Comparison of ENCODE assay signal across 16 mouse cellular contexts in genomic region chr15:12907962-12908719, GRCm38 (mm10).
DNase-seq lines count a peak whose midpoint lies in the region; ATAC-seq and TF ChIP-seq lines count a peak whose summit lies in the region.
"Had no signal": no experiment of that assay in that cellular context is flagged by ENCODE, and none has a peak within 500 bp of the region (broad histone marks: within the 10 kb centered on the region; RNA-seq: fewer than 3 reads in every experiment).

No protein-coding gene starts in this region.

- 35% methylated on average over 19 of the region's 19 CpGs for WGBS in heart, embryonic 12.5 days
- whole genome bisulfite sequencing in lung, embryonic 14.5 days, result 63% methylated on average over 19 of the region's 19 CpGs
- WGBS in stomach, embryonic 15.5 days, result 72% methylated on average over 19 of the region's 19 CpGs

- intact Hi-C loops in heart, postnatal 36 days (cut with DNase I), result no loop called here

- peak; percentile 71 for ATAC-seq in heart, embryonic 12.5 days (ENCODE audit: insufficient number of reproducible peaks, low FRiP score)
- no peak for ATAC-seq in lung, embryonic 14.5 days (ENCODE audit: insufficient read depth)
- 0 out of 2 replicates have a peak, but pooled peaks have one; percentile 10 for ATAC-seq in stomach, embryonic 15.5 days (ENCODE audit: insufficient read depth, low FRiP score, low read depth)
- ATAC-seq: CD4-positive, CD25-positive, alpha-beta regulatory T cell, adult 4 months had no signal

- H3K4me2 ChIP-seq in heart, embryonic 12.5 days, result peak overlapping the region; percentile 41
- H3K4me2 ChIP-seq in lung, embryonic 14.5 days, result no peak overlapping the region
- no peak overlapping the region for H3K4me2 ChIP-seq in stomach, embryonic 15.5 days
- H3K4me2 ChIP-seq: hindbrain, embryonic 15.5 days; midbrain, embryonic 12.5 days; neural tube, embryonic 12.5 days had no signal

- H3K27me3 ChIP-seq in heart, embryonic 12.5 days (replicated peaks), result no peaks in the 10 kb centered on the region
- H3K27me3 ChIP-seq in lung, embryonic 14.5 days (ENCODE audit: insufficient read depth, low read length), result no peaks in the 10 kb centered on the region
- no peaks in the 10 kb centered on the region for H3K27me3 ChIP-seq in stomach, embryonic 15.5 days (replicated peaks)
- H3K27me3 ChIP-seq: hindbrain, embryonic 15.5 days; midbrain, embryonic 12.5 days; neural tube, embryonic 12.5 days had no signal

- H3K9me3 ChIP-seq in heart, embryonic 12.5 days (replicated peaks), result no peaks in the 10 kb centered on the region
- H3K9me3 ChIP-seq in lung, embryonic 14.5 days (ENCODE audit: low read depth, low read length), result no peaks in the 10 kb centered on the region
- no peaks in the 10 kb centered on the region for H3K9me3 ChIP-seq in stomach, embryonic 15.5 days
- H3K9me3 ChIP-seq: hindbrain, embryonic 15.5 days; midbrain, embryonic 12.5 days; neural tube, embryonic 12.5 days had no signal

- peaks cover 35% of the 10 kb centered on the region for H3K36me3 ChIP-seq in heart, embryonic 12.5 days
- H3K36me3 ChIP-seq in lung, embryonic 14.5 days (ENCODE audit: insufficient read depth), result peaks cover 55% of the 10 kb centered on the region
- peaks cover 14% of the 10 kb centered on the region for H3K36me3 ChIP-seq in stomach, embryonic 15.5 days

- H3K27ac ChIP-seq in heart, embryonic 12.5 days (ENCODE audit: poor library complexity, severe bottlenecking), result peak overlapping the region; percentile 36; the same call in 1 of the 2 replicates
- no peak overlapping the region; the same call in 1 of the 2 replicates for H3K27ac ChIP-seq in lung, embryonic 14.5 days (ENCODE audit: low read depth)
- no peak overlapping the region for H3K27ac ChIP-seq in stomach, embryonic 15.5 days
- H3K27ac ChIP-seq: hindbrain, embryonic 15.5 days; midbrain, embryonic 12.5 days; neural tube, embryonic 12.5 days had no signal

- H3K9ac ChIP-seq in heart, embryonic 12.5 days, result no peak overlapping the region
- H3K9ac ChIP-seq in lung, embryonic 14.5 days, result no peak overlapping the region
- no peak overlapping the region for H3K9ac ChIP-seq in stomach, embryonic 15.5 days
- H3K9ac ChIP-seq: hindbrain, embryonic 15.5 days; midbrain, embryonic 12.5 days; neural tube, embryonic 12.5 days had no signal

- no peak for DNase-seq in heart, postnatal 36 days
- DNase-seq in lung, embryonic 14.5 days, result peak; percentile 3
- no peak for DNase-seq in lung, postnatal 14 days
- DNase-seq in liver, result peak; percentile 31
- no peak for DNase-seq in yolk sac, embryonic 10.5 days (ENCODE audit: low spot score)
- DNase-seq: cerebellum, adult 2 months; gastrocnemius, postnatal 10 days; kidney, adult 2 months; retina, postnatal 1 day had no signal

- TF ChIP-seq CTCF in lung, embryonic 14.5 days (IDR thresholded peaks at IDR 0.05; ENCODE audit: low read depth), result no peak

- H3K4me3 ChIP-seq in heart, embryonic 12.5 days, result no peak overlapping the region
- no peak overlapping the region for H3K4me3 ChIP-seq in lung, embryonic 14.5 days (ENCODE audit: low read depth, low read length)
- no peak overlapping the region for H3K4me3 ChIP-seq in stomach, embryonic 15.5 days (replicated peaks)
- H3K4me3 ChIP-seq: erythroblast, embryonic 14.5 days; hindbrain, embryonic 15.5 days; midbrain, embryonic 12.5 days; neural tube, embryonic 12.5 days had no signal

- peaks cover 25% of the 10 kb centered on the region for H3K4me1 ChIP-seq in heart, embryonic 12.5 days (replicated peaks)
- no peaks in the 10 kb centered on the region for H3K4me1 ChIP-seq in lung, embryonic 14.5 days (ENCODE audit: insufficient read depth)
- H3K4me1 ChIP-seq in stomach, embryonic 15.5 days, result no peaks in the 10 kb centered on the region
- H3K4me1 ChIP-seq: hindbrain, embryonic 15.5 days; midbrain, embryonic 12.5 days; neural tube, embryonic 12.5 days had no signal

Comparison
In these comparisons a context has a peak if more than half of its experiments do, and no peak if none do; other contexts are left out.
1. DNase-seq: peak in lung, embryonic 14.5 days (single experiment) and liver (single experiment); none in heart, postnatal 36 days (0 of 2), lung, postnatal 14 days (single experiment) and yolk sac, embryonic 10.5 days (single experiment).